ENCODE assay signal across 7 mouse cellular contexts in the genomic region with DNA sequence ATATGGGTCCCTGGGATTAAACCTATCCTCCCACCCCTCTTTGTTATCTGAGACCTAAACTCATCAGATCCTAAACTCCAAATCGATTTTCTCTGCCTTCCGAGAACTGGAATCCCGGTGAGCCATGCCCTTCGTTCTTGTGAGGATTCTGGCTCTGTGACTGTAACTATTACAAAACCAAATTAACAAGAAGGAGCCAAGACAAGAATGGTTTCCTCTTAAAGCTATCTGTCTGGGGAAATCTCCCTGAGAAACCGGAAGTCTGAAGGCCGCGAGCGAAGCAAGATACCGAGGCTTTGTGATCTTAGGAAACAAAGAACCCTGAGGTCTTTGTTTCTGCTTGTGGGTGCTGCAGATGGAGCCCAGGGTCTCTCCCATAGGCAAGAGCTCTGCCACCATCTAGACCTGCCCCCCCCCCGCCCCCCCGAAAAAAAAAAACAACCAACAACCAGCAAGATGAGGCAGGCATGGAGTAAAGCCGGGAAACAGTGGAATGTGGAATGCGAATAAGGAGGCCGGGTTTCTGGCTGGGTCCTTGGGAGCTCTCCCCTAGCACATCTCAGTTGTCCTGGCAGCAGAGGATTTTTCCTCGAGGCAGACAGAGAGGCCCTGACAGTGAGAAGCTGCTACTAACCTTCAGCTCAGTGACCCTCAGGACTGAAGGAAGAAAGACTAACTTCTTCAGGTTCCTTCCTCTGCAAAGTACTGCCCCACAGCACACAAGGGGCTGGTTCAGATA. TPM values are rescaled to one million over a fixed set of nuclear protein-coding genes. Genes with fewer than 3 reads are reported as not detected.
DNase-seq lines count a peak whose midpoint lies in the region; ATAC-seq and TF ChIP-seq lines count a peak whose summit lies in the region.

No protein-coding gene starts in this region.

- peaks cover 19% of the 10 kb centered on the region for H3K4me1 ChIP-seq in testis, adult 2 months (ENCODE audit: control insufficient read depth, insufficient read depth, low read length)
- H3K4me1 ChIP-seq in forebrain, embryonic 13.5 days = peaks cover 64% of the 10 kb centered on the region
- H3K4me1 ChIP-seq in limb, embryonic 14.5 days (ENCODE audit: control insufficient read depth, insufficient read depth, low read length) = peaks cover 41% of the 10 kb centered on the region
- H3K4me1 ChIP-seq in stomach, embryonic 15.5 days = peaks cover 33% of the 10 kb centered on the region
- H3K4me1 ChIP-seq in cerebellum, adult 2 months (ENCODE audit: control insufficient read depth, insufficient read depth, low read length) = peaks cover 16% of the 10 kb centered on the region

- no peak overlapping the region for H3K4me3 ChIP-seq in testis, adult 2 months (ENCODE audit: control insufficient read depth, low read depth, low read length)
- no peak overlapping the region for H3K4me3 ChIP-seq in forebrain, embryonic 13.5 days
- no peak overlapping the region for H3K4me3 ChIP-seq in limb, embryonic 14.5 days (replicated peaks; ENCODE audit: low read length)
- no peak overlapping the region for H3K4me3 ChIP-seq in stomach, embryonic 15.5 days (replicated peaks)
- no peak overlapping the region for H3K4me3 ChIP-seq in cerebellum, adult 2 months (replicated peaks; ENCODE audit: insufficient read depth, low read depth, low read length)

- no peak for DNase-seq in testis, postnatal 14 days (ENCODE audit: low spot score)
- peak; percentile 42 for DNase-seq in limb, embryonic 14.5 days (ENCODE audit: low spot score)
- no peak for DNase-seq in cerebellum, adult 2 months

- no peak for TF ChIP-seq POLR2A in testis, adult 2 months (IDR thresholded peaks at IDR 0.05; ENCODE audit: control insufficient read depth, low read depth, low read length)
- TF ChIP-seq POLR2A in limb, embryonic 14.5 days (IDR thresholded peaks at IDR 0.05; ENCODE audit: borderline replicate concordance, extremely low read depth, insufficient read depth, insufficient read length) = no peak
- no peak for TF ChIP-seq POLR2A in cerebellum, adult 2 months (IDR thresholded peaks at IDR 0.05; ENCODE audit: borderline replicate concordance, insufficient read depth, low read length)

- H3K27ac ChIP-seq in testis, adult 2 months (ENCODE audit: control insufficient read depth, insufficient read depth, low read depth, low read length) = peak overlapping the region; percentile 50; the same call in 1 of the 2 replicates
- peak overlapping the region; percentile 48 for H3K27ac ChIP-seq in forebrain, embryonic 13.5 days
- H3K27ac ChIP-seq in limb, embryonic 14.5 days (replicated peaks; ENCODE audit: low read depth, low read length) = peak overlapping the region; percentile 14
- H3K27ac ChIP-seq in stomach, embryonic 15.5 days = peak overlapping the region; percentile 93
- H3K27ac ChIP-seq in cerebellum, adult 2 months (ENCODE audit: insufficient read depth, low read length) = no peak overlapping the region

- H3K9me3 ChIP-seq in forebrain, embryonic 13.5 days (replicated peaks) = no peaks in the 10 kb centered on the region
- H3K9me3 ChIP-seq in limb, embryonic 14.5 days (ENCODE audit: control insufficient read depth, low read length) = no peaks in the 10 kb centered on the region
- H3K9me3 ChIP-seq in stomach, embryonic 15.5 days = no peaks in the 10 kb centered on the region

- TF ChIP-seq CTCF in testis, adult 2 months (IDR thresholded peaks at IDR 0.05; ENCODE audit: control insufficient read depth, insufficient read depth, insufficient replicate concordance, low read depth, low read length) = no peak
- no peak for TF ChIP-seq CTCF in cerebellum, adult 2 months (IDR thresholded peaks at IDR 0.05; ENCODE audit: borderline replicate concordance, insufficient read depth, low read depth, low read length)

- no peak for ATAC-seq in forebrain, embryonic 13.5 days
- no peak for ATAC-seq in limb, embryonic 14.5 days (ENCODE audit: low FRiP score, low read depth)
- ATAC-seq in stomach, embryonic 15.5 days (ENCODE audit: insufficient read depth, low FRiP score, low read depth) = no peak
- no peak for ATAC-seq in erythroid progenitor cell, adult 5-6 weeks (replicated peaks; ENCODE audit: low FRiP score, poor library complexity, severe bottlenecking)

- H3K27me3 ChIP-seq in testis, adult 2 months (ENCODE audit: control insufficient read depth, insufficient read depth, low read length) = no peaks in the 10 kb centered on the region
- no peaks in the 10 kb centered on the region for H3K27me3 ChIP-seq in forebrain, embryonic 13.5 days
- no peaks in the 10 kb centered on the region for H3K27me3 ChIP-seq in limb, embryonic 14.5 days (ENCODE audit: control insufficient read depth, insufficient read depth, low read length)
- no peaks in the 10 kb centered on the region for H3K27me3 ChIP-seq in stomach, embryonic 15.5 days (replicated peaks)
- no peaks in the 10 kb centered on the region for H3K27me3 ChIP-seq in cerebellum, adult 2 months (ENCODE audit: control insufficient read depth, insufficient read depth, low read length)

- WGBS in forebrain, embryonic 13.5 days = 38% methylated on average over 15 of the region's 15 CpGs
- 40% methylated on average over 15 of the region's 15 CpGs for WGBS in limb, embryonic 14.5 days
- WGBS in stomach, embryonic 15.5 days = 25% methylated on average over 15 of the region's 15 CpGs
- 56% methylated on average over 15 of the region's 15 CpGs for WGBS in cerebellum, adult 2 months

- no peaks in the 10 kb centered on the region for H3K36me3 ChIP-seq in testis, adult 2 months (ENCODE audit: control insufficient read depth, insufficient read depth, low read length)
- H3K36me3 ChIP-seq in forebrain, embryonic 13.5 days (ENCODE audit: poor library complexity, severe bottlenecking) = no peaks in the 10 kb centered on the region
- no peaks in the 10 kb centered on the region for H3K36me3 ChIP-seq in limb, embryonic 14.5 days (ENCODE audit: control insufficient read depth, insufficient read depth, low read length)
- H3K36me3 ChIP-seq in stomach, embryonic 15.5 days = no peaks in the 10 kb centered on the region; the same call in 1 of the 2 replicates

- H3K4me2 ChIP-seq in forebrain, embryonic 13.5 days = no peak overlapping the region
- 0 out of 2 replicates have a peak overlapping the region, but pooled peaks have one; percentile 3 for H3K4me2 ChIP-seq in limb, embryonic 14.5 days (replicated peaks; ENCODE audit: low read depth, low read length, severe bottlenecking)
- peak overlapping the region; percentile 30 for H3K4me2 ChIP-seq in stomach, embryonic 15.5 days

- H3K9ac ChIP-seq in forebrain, embryonic 13.5 days = no peak overlapping the region
- H3K9ac ChIP-seq in limb, embryonic 14.5 days (ENCODE audit: low read depth, low read length, severe bottlenecking) = 0 out of 2 replicates have a peak overlapping the region, but pooled peaks have one; percentile 16
- no peak overlapping the region for H3K9ac ChIP-seq in stomach, embryonic 15.5 days

RNA-seq across cellular contexts. Expression of a gene that starts 2.3 kb away (rescaled TPM):
- polyA plus RNA-seq in testis, adult 2 months (2012; rRNA removed) = 1.6 TPM in 2 replicates
- polyA plus RNA-seq in forebrain, embryonic 13.5 days (2015; fragmentation: Nextera tagmentation; extraction: Ambion mirVana) = 6.0 and 8.6 TPM in 2 replicates
- 39.7 and 40.7 TPM in 2 replicates for polyA plus RNA-seq in limb, embryonic 14.5 days (2012; rRNA removed)
- 25.5 and 27.2 TPM in 2 replicates for polyA plus RNA-seq in limb, embryonic 14.5 days (2014; fragmentation: Nextera tagmentation; extraction: Ambion mirVana)
- polyA plus RNA-seq in stomach, embryonic 15.5 days (2015; fragmentation: Nextera tagmentation; extraction: Ambion mirVana) = 29.4 and 33.3 TPM in 2 replicates
- not detected in 2 replicates for total RNA-seq in erythroid progenitor cell, adult 5-6 weeks (2015; ENCODE audit: low replicate concordance)
- not detected in 2 replicates for total RNA-seq in erythroid progenitor cell, adult 5-6 weeks (2017; ENCODE audit: low replicate concordance)
- polyA plus RNA-seq in cerebellum, adult 2 months (2012; rRNA removed) = 0.87 and 1.2 TPM in 2 replicates

RNA-seq across cellular contexts. Expression of a gene that starts 7.3 kb away (rescaled TPM):
- 1.8 and 2.4 TPM in 2 replicates for polyA plus RNA-seq in testis, adult 2 months (2012; rRNA removed)
- 2.5 and 3.0 TPM in 2 replicates for polyA plus RNA-seq in forebrain, embryonic 13.5 days (2015; fragmentation: Nextera tagmentation; extraction: Ambion mirVana)
- 0.29 and 0.34 TPM in 2 replicates for polyA plus RNA-seq in limb, embryonic 14.5 days (2012; rRNA removed)
- polyA plus RNA-seq in limb, embryonic 14.5 days (2014; fragmentation: Nextera tagmentation; extraction: Ambion mirVana) = 0.17 and 0.23 TPM in 2 replicates
- polyA plus RNA-seq in stomach, embryonic 15.5 days (2015; fragmentation: Nextera tagmentation; extraction: Ambion mirVana) = 0.31 and 0.34 TPM in 2 replicates
- 0.72 TPM in 1 of 2 replicates, not detected in the other for total RNA-seq in erythroid progenitor cell, adult 5-6 weeks (2015; ENCODE audit: low replicate concordance)
- total RNA-seq in erythroid progenitor cell, adult 5-6 weeks (2017; ENCODE audit: low replicate concordance) = 0.13 and 0.53 TPM in 2 replicates
- polyA plus RNA-seq in cerebellum, adult 2 months (2012; rRNA removed) = 33.2 and 34.4 TPM in 2 replicates

RNA-seq across cellular contexts. Expression of a gene that starts 30.7 kb away (rescaled TPM):
- 7.6 and 7.8 TPM in 2 replicates for polyA plus RNA-seq in testis, adult 2 months (2012; rRNA removed)
- polyA plus RNA-seq in forebrain, embryonic 13.5 days (2015; fragmentation: Nextera tagmentation; extraction: Ambion mirVana) = 37.0 and 40.8 TPM in 2 replicates
- 0.33 and 0.49 TPM in 2 replicates for polyA plus RNA-seq in limb, embryonic 14.5 days (2012; rRNA removed)
- 0.43 and 0.58 TPM in 2 replicates for polyA plus RNA-seq in limb, embryonic 14.5 days (2014; fragmentation: Nextera tagmentation; extraction: Ambion mirVana)
- polyA plus RNA-seq in stomach, embryonic 15.5 days (2015; fragmentation: Nextera tagmentation; extraction: Ambion mirVana) = 2.9 and 3.6 TPM in 2 replicates
- not detected in 2 replicates for total RNA-seq in erythroid progenitor cell, adult 5-6 weeks (2015; ENCODE audit: low replicate concordance)
- not detected in 2 replicates for total RNA-seq in erythroid progenitor cell, adult 5-6 weeks (2017; ENCODE audit: low replicate concordance)
- 27.4 and 29.9 TPM in 2 replicates for polyA plus RNA-seq in cerebellum, adult 2 months (2012; rRNA removed)

RNA-seq across cellular contexts. Expression of a gene that starts 37.5 kb away (rescaled TPM):
- 80.7 and 84.7 TPM in 2 replicates for polyA plus RNA-seq in testis, adult 2 months (2012; rRNA removed)
- polyA plus RNA-seq in forebrain, embryonic 13.5 days (2015; fragmentation: Nextera tagmentation; extraction: Ambion mirVana) = 103 and 113 TPM in 2 replicates
- polyA plus RNA-seq in limb, embryonic 14.5 days (2012; rRNA removed) = 193 and 237 TPM in 2 replicates
- 100 and 105 TPM in 2 replicates for polyA plus RNA-seq in limb, embryonic 14.5 days (2014; fragmentation: Nextera tagmentation; extraction: Ambion mirVana)
- polyA plus RNA-seq in stomach, embryonic 15.5 days (2015; fragmentation: Nextera tagmentation; extraction: Ambion mirVana) = 92.9 and 95.7 TPM in 2 replicates
- 22.6 and 26.3 TPM in 2 replicates for total RNA-seq in erythroid progenitor cell, adult 5-6 weeks (2015; ENCODE audit: low replicate concordance)
- 20.7 and 20.9 TPM in 2 replicates for total RNA-seq in erythroid progenitor cell, adult 5-6 weeks (2017; ENCODE audit: low replicate concordance)
- 306 and 336 TPM in 2 replicates for polyA plus RNA-seq in cerebellum, adult 2 months (2012; rRNA removed)

RNA-seq across cellular contexts. Expression of a gene that starts 45.7 kb away (rescaled TPM):
- 34.2 and 41.6 TPM in 2 replicates for polyA plus RNA-seq in testis, adult 2 months (2012; rRNA removed)
- 59.5 and 78.0 TPM in 2 replicates for polyA plus RNA-seq in forebrain, embryonic 13.5 days (2015; fragmentation: Nextera tagmentation; extraction: Ambion mirVana)
- polyA plus RNA-seq in limb, embryonic 14.5 days (2012; rRNA removed) = 12.8 and 13.9 TPM in 2 replicates
- polyA plus RNA-seq in limb, embryonic 14.5 days (2014; fragmentation: Nextera tagmentation; extraction: Ambion mirVana) = 16.5 and 18.8 TPM in 2 replicates
- polyA plus RNA-seq in stomach, embryonic 15.5 days (2015; fragmentation: Nextera tagmentation; extraction: Ambion mirVana) = 10.2 and 12.7 TPM in 2 replicates
- not detected in 2 replicates for total RNA-seq in erythroid progenitor cell, adult 5-6 weeks (2015; ENCODE audit: low replicate concordance)
- not detected in 2 replicates for total RNA-seq in erythroid progenitor cell, adult 5-6 weeks (2017; ENCODE audit: low replicate concordance)
- polyA plus RNA-seq in cerebellum, adult 2 months (2012; rRNA removed) = 135 and 136 TPM in 2 replicates
